Mouse (Mus musculus): ENCODE data around the gene Ambra1.

Gene Ambra1

GRCm38 (mm10) chr2:91729971-91730821 lies at the start of gene Ambra1:
Gene Ambra1, plus strand, starts transcription at chr2:91730134.
- peak; percentile 82 for DNase-seq

- peak; percentile 59 for DNase-seq
These were observed 47.1 kb upstream of the Ambra1 start for GRCm38 (mm10) chr2:91682850-91683249.

GRCm38 (mm10) chr2:91683919-91684318 lies 46.0 kb upstream of the Ambra1 start:
- no peak for DNase-seq

- no peak for DNase-seq
These were observed 40.5 kb upstream of the Ambra1 start for GRCm38 (mm10) chr2:91689452-91689851.

- DNase-seq, result no peak
These were observed 34.3 kb upstream of the Ambra1 start for GRCm38 (mm10) chr2:91695436-91696224.

- no peak for DNase-seq
These were observed 33.7 kb upstream of the Ambra1 start for GRCm38 (mm10) chr2:91696225-91696590.

GRCm38 (mm10) chr2:91699225-91699624 lies 30.7 kb upstream of the Ambra1 start:
- no peak for DNase-seq

GRCm38 (mm10) chr2:91701366-91701765 lies 28.6 kb upstream of the Ambra1 start:
- no peak for DNase-seq

GRCm38 (mm10) chr2:91705736-91706135 lies 24.2 kb upstream of the Ambra1 start:
- no peak for DNase-seq

- DNase-seq, result no peak
These were observed 23.5 kb upstream of the Ambra1 start for GRCm38 (mm10) chr2:91706456-91706855.

GRCm38 (mm10) chr2:91708361-91708760 lies 21.6 kb upstream of the Ambra1 start:
- no peak for DNase-seq

- DNase-seq, result peak; percentile 96
These were observed 19.4 kb upstream of the Ambra1 start, which contains the start of the genes Atg13 and Harbi1 for GRCm38 (mm10) chr2:91710272-91711234. Gene Atg13, minus strand, starts transcription at chr2:91710576. Gene Harbi1, plus strand, starts transcription at chr2:91710852.

- DNase-seq, result peak; percentile 11
These were observed 18.5 kb upstream of the Ambra1 start for GRCm38 (mm10) chr2:91711256-91711925.

- DNase-seq, result no peak
These were observed 15.0 kb upstream of the Ambra1 start for GRCm38 (mm10) chr2:91714921-91715320.

- DNase-seq, result no peak
These were observed 11.7 kb upstream of the Ambra1 start for GRCm38 (mm10) chr2:91718276-91718675.

- DNase-seq, result no peak
These were observed 6.6 kb upstream of the Ambra1 start for GRCm38 (mm10) chr2:91723382-91723781.

GRCm38 (mm10) chr2:91723951-91724350 lies 6.0 kb upstream of the Ambra1 start:
- no peak for DNase-seq

- no peak for DNase-seq
These were observed 5.2 kb upstream of the Ambra1 start for GRCm38 (mm10) chr2:91724716-91725115.

- DNase-seq, result peak; percentile 50
These were observed 4.5 kb upstream of the Ambra1 start for GRCm38 (mm10) chr2:91725476-91725875.

GRCm38 (mm10) chr2:91727011-91727410 lies 2.9 kb upstream of the Ambra1 start:
- no peak for DNase-seq

GRCm38 (mm10) chr2:91729571-91729970 lies 363 bp upstream of the Ambra1 start:
- DNase-seq, result no peak

GRCm38 (mm10) chr2:91735221-91735620 lies 5.3 kb downstream of the Ambra1 start:
- DNase-seq, result no peak

Measured in thymus, postnatal 4 days (tissue).